Mouse (Mus musculus): ENCODE data around the gene Cfap43. TPM values are rescaled to one million over a fixed set of nuclear protein-coding genes. Genes with fewer than 3 reads are reported as not detected.

Gene Cfap43
- polyA plus RNA-seq, 1 experiment from 2014 or later = 0.09 TPM

GRCm38 (mm10) chr19:47909387-47910116, 9.5 kb downstream of the Cfap43 start:
- 1% methylated on average over 10 of the region's 10 CpGs for WGBS
- peak; percentile 73 for DNase-seq (ENCODE audit: low spot score)
- Histone ChIP-seq H3K27me3 (ENCODE audit: low read depth, poor library complexity, severe bottlenecking) (no peaks in the 10 kb centered on the region), H3K4me1 (peaks cover 57% of the 10 kb centered on the region), H3K4me3 (peak overlapping the region; percentile 52), H3K36me3 (peaks cover 38% of the 10 kb centered on the region), H3K27ac (peak overlapping the region; percentile 98), H3K9me3 (replicated peaks) (no peaks in the 10 kb centered on the region)

DNA sequence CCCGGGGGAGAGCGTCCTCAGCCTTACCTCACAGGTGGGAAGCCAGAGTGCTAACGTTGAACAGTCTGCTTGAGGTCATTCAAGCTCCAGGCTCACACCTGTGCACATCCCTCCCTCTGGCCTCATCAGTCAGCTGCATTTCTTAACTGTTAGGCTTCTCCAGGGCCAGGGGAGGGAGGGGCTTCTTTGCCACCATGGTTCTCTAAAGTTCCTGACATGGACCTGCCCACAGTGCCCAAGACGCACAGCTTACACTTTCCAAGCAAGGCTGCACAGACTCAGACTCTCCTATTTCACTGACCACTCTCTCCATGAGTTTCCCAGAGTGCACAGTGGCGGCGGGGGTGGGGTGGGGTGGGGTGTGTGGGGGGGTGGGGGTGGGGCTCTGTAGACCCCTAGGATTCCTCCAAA, 10.1 kb downstream of the Cfap43 start:
- Histone ChIP-seq H3K27me3 (ENCODE audit: low read depth, poor library complexity, severe bottlenecking) (no peaks in the 10 kb centered on the region), H3K4me1 (peaks cover 62% of the 10 kb centered on the region), H3K4me3 (peak overlapping the region; percentile 52), H3K9me3 (replicated peaks) (no peaks in the 10 kb centered on the region), H3K27ac (peak overlapping the region; percentile 98), H3K36me3 (peaks cover 40% of the 10 kb centered on the region)
- DNase-seq (ENCODE audit: low spot score) = peak; percentile 51
- WGBS = 22% methylated on average over 6 of the region's 6 CpGs

DNA sequence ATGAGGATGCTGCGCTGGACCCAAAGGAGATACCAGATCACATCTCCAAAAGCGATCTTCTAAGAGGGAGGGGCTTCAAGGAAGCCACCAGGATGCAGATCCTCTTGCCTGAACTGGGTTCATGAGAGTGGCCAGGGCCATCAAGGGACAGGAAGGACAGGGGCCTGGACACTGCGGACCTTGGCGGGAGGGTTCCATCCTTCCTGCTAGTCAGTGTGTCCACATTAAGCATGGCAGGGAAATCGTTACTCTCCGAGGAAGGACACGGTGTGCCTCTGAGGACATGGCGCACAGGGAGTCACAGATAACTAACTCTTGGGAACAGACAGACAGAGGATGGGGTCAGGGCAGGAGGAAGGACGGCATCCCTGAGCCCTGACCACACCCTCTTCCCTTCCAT, 11.5 kb downstream of the Cfap43 start:
- H3K27ac ChIP-seq = no peak overlapping the region; the same call in 1 of the 2 replicates
- no peak for DNase-seq (ENCODE audit: low spot score)
- no peak overlapping the region for H3K4me3 ChIP-seq
- WGBS = 93% methylated on average over 9 of the region's 9 CpGs
- peaks cover 40% of the 10 kb centered on the region for H3K36me3 ChIP-seq
- peaks cover 67% of the 10 kb centered on the region for H3K4me1 ChIP-seq
- H3K9me3 ChIP-seq (replicated peaks) = no peaks in the 10 kb centered on the region
- H3K27me3 ChIP-seq (ENCODE audit: low read depth, poor library complexity, severe bottlenecking) = no peaks in the 10 kb centered on the region

- DNase-seq (ENCODE audit: low spot score) = no peak
- peak overlapping the region; percentile 56 for H3K27ac ChIP-seq
- peaks cover 72% of the 10 kb centered on the region for H3K4me1 ChIP-seq
- no peaks in the 10 kb centered on the region for H3K9me3 ChIP-seq (replicated peaks)
- whole genome bisulfite sequencing = 95% methylated on average over 5 of the region's 5 CpGs
- peaks cover 33% of the 10 kb centered on the region for H3K36me3 ChIP-seq
- H3K27me3 ChIP-seq (ENCODE audit: low read depth, poor library complexity, severe bottlenecking) = no peaks in the 10 kb centered on the region
- no peak overlapping the region for H3K4me3 ChIP-seq
Measured at GRCm38 (mm10) chr19:47905603-47906002, 13.5 kb downstream of the Cfap43 start.

DNA sequence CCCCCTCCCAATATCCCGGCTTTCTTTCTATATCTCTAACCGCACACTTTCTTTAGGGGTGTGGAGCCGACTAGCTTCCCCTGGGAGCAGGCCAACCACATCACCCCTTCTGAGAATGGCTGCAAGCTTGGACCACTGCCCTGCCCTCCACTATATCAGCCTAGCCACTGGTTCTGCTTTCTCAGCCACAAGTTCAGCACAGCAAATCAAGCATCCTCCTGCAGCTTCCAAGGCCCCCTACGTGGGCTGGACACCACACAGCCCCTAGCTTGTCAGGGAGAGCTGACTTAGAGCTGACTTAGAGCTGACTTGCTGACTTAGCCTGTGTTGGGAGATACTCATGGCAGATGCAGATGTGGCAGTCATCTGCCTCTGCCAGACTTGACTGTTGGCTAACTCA, 14.0 kb downstream of the Cfap43 start:
- Histone ChIP-seq H3K27me3 (ENCODE audit: low read depth, poor library complexity, severe bottlenecking) (no peaks in the 10 kb centered on the region), H3K9me3 (replicated peaks) (no peaks in the 10 kb centered on the region), H3K4me3 (no peak overlapping the region), H3K4me1 (peaks cover 68% of the 10 kb centered on the region), H3K36me3 (peaks cover 38% of the 10 kb centered on the region), H3K27ac (peak overlapping the region; percentile 56)
- WGBS = 95% methylated on average over 4 of the region's 4 CpGs
- DNase-seq (ENCODE audit: low spot score) = no peak

DNA sequence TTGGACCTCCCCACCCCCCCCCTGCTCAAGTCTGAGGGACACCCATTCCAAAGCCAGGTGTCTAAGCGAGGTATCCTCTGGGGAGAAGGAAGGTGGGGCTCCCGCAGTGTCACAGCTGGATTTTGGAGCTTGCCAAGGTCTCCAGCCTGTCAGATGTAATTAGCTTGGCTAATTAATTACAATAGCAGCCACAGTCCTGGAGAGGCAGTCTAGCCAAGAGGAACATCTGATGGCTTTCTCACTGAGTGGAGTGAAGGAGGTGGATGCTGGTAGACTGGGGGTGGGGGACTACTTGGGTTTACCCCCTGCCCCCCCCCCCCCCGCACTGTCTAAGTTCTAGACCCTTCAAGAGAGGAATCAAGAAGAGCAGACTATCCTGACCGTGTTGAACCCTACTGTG, 15.4 kb downstream of the Cfap43 start:
- Histone ChIP-seq H3K4me1 (peaks cover 54% of the 10 kb centered on the region), H3K9me3 (replicated peaks) (no peaks in the 10 kb centered on the region), H3K36me3 (peaks cover 50% of the 10 kb centered on the region), H3K27me3 (ENCODE audit: low read depth, poor library complexity, severe bottlenecking) (no peaks in the 10 kb centered on the region), H3K4me3 (no peak overlapping the region), H3K27ac (peak overlapping the region; percentile 79; the same call in 1 of the 2 replicates)
- DNase-seq (ENCODE audit: low spot score) = no peak
- WGBS = 65% methylated on average over 4 of the region's 4 CpGs

- no peak for DNase-seq (ENCODE audit: low spot score)
- Histone ChIP-seq H3K36me3 (peaks cover 57% of the 10 kb centered on the region), H3K9me3 (replicated peaks) (no peaks in the 10 kb centered on the region), H3K27ac (peak overlapping the region; percentile 79), H3K4me3 (no peak overlapping the region), H3K27me3 (ENCODE audit: low read depth, poor library complexity, severe bottlenecking) (no peaks in the 10 kb centered on the region), H3K4me1 (peaks cover 46% of the 10 kb centered on the region)
- 71% methylated on average over 13 of the region's 13 CpGs for WGBS
Measured at GRCm38 (mm10) chr19:47902316-47903201, 16.5 kb downstream of the Cfap43 start.

GRCm38 (mm10) chr19:47900558-47900957, 18.5 kb downstream of the Cfap43 start:
- no peak overlapping the region for H3K27ac ChIP-seq
- no peaks in the 10 kb centered on the region for H3K9me3 ChIP-seq (replicated peaks)
- H3K36me3 ChIP-seq = peaks cover 69% of the 10 kb centered on the region
- peaks cover 44% of the 10 kb centered on the region for H3K4me1 ChIP-seq
- no peak overlapping the region for H3K4me3 ChIP-seq
- WGBS = 85% methylated on average over 10 of the region's 10 CpGs
- no peak for DNase-seq (ENCODE audit: low spot score)
- H3K27me3 ChIP-seq (ENCODE audit: low read depth, poor library complexity, severe bottlenecking) = no peaks in the 10 kb centered on the region

DNA sequence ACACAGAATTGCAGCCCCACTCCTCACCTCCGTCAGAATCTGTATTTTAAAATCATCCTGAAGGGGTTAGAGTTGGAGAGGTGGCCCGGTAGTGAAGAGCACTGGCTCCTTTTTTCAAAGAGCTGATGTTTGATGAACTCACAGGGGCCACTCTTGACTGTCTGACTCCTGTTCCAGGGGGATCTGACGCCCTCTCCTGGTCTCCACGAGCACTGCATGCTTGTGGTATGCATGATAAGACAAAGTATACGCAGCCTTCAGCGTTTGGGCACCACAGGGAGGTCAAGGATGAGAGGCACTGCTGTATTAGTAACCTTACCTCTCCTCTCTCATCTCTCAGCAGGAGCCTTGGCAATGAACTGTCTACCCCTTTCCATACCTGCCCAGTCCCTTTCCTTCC, 19.1 kb downstream of the Cfap43 start:
- Histone ChIP-seq H3K4me3 (no peak overlapping the region), H3K36me3 (peaks cover 70% of the 10 kb centered on the region), H3K9me3 (replicated peaks) (no peaks in the 10 kb centered on the region), H3K4me1 (peaks cover 38% of the 10 kb centered on the region), H3K27ac (no peak overlapping the region), H3K27me3 (ENCODE audit: low read depth, poor library complexity, severe bottlenecking) (no peaks in the 10 kb centered on the region)
- no peak for DNase-seq (ENCODE audit: low spot score)
- WGBS = 69% methylated on average over 6 of the region's 6 CpGs

DNA sequence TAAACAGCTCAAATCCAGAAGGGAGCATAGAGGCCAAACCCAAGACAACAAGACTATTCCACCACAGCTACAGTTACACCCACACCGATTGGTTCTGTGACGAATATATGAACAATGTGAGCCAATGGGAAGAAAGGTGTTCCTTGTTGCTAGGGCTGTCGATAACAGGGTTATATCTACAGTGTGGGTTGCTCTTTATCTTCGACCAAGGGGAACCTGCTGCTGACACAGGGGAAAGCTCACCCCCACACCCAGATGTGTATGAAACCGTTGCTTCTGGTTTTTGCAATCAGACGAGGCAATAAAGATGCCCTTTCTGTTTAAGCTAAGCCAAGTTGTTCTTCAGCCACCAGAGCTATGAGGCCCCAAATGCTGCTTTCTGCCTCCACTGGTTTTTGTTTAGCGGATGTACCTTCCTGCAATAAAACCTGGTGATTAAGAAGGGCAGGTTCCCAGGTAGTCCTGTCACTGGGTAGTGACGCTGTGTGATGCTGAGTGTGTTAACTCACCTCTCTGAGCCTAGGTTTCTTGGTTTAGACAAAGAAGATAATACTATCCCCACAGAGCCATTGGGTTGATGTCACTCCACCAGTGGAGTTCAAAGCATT, 20.5 kb downstream of the Cfap43 start:
- H3K27ac ChIP-seq = no peak overlapping the region
- no peak overlapping the region for H3K4me3 ChIP-seq
- H3K4me1 ChIP-seq = peaks cover 25% of the 10 kb centered on the region
- peaks cover 78% of the 10 kb centered on the region for H3K36me3 ChIP-seq
- no peak for DNase-seq (ENCODE audit: low spot score)
- no peaks in the 10 kb centered on the region for H3K27me3 ChIP-seq (ENCODE audit: low read depth, poor library complexity, severe bottlenecking)
- no peaks in the 10 kb centered on the region for H3K9me3 ChIP-seq (replicated peaks)
- WGBS = 93% methylated on average over 8 of the region's 8 CpGs

DNA sequence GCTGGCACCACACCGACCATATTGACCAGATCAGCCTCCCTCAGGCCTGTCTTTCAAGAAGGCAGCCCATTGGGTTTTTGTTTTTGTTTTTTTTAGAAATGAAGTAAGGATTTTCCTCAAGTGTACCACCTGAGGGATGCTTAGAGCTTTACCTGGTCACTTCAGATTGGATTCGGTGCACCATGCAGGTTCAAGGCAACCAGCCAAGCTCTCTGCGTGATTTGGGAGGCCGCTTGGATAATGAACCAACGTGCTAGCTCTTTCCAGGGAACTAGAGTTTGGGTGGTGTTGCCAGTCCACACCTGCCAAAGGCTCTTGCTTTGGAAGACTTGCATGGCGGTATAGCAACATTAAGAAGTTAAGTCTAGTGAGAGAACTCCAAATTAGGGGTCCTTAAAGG, 26.0 kb downstream of the Cfap43 start:
- no peaks in the 10 kb centered on the region for H3K27me3 ChIP-seq (ENCODE audit: low read depth, poor library complexity, severe bottlenecking)
- DNase-seq (ENCODE audit: low spot score) = no peak
- no peak overlapping the region for H3K4me3 ChIP-seq
- H3K4me1 ChIP-seq = peaks cover 31% of the 10 kb centered on the region
- H3K27ac ChIP-seq = no peak overlapping the region
- peaks cover 57% of the 10 kb centered on the region for H3K36me3 ChIP-seq
- H3K9me3 ChIP-seq (replicated peaks) = no peaks in the 10 kb centered on the region
- 92% methylated on average over 6 of the region's 6 CpGs for whole genome bisulfite sequencing

GRCm38 (mm10) chr19:47891562-47892312, 27.4 kb downstream of the Cfap43 start:
- DNase-seq (ENCODE audit: low spot score) = no peak
- Histone ChIP-seq H3K9me3 (replicated peaks) (no peaks in the 10 kb centered on the region), H3K4me1 (peaks cover 41% of the 10 kb centered on the region), H3K36me3 (peaks cover 43% of the 10 kb centered on the region), H3K27me3 (ENCODE audit: low read depth, poor library complexity, severe bottlenecking) (no peaks in the 10 kb centered on the region), H3K27ac (no peak overlapping the region), H3K4me3 (no peak overlapping the region)
- WGBS = 85% methylated on average over 11 of the region's 11 CpGs
